Mouse (Mus musculus): ENCODE data around the gene Nlgn3. TPM values are rescaled to one million over a fixed set of nuclear protein-coding genes. Genes with fewer than 3 reads are reported as not detected.

The Nlgn3 gene
- total RNA-seq (2021): under 1 TPM; 0.08 to 0.20 TPM
- long read RNA-seq, experiment 1: 0 reads
- long read RNA-seq, experiment 2: 0 reads

DNA sequence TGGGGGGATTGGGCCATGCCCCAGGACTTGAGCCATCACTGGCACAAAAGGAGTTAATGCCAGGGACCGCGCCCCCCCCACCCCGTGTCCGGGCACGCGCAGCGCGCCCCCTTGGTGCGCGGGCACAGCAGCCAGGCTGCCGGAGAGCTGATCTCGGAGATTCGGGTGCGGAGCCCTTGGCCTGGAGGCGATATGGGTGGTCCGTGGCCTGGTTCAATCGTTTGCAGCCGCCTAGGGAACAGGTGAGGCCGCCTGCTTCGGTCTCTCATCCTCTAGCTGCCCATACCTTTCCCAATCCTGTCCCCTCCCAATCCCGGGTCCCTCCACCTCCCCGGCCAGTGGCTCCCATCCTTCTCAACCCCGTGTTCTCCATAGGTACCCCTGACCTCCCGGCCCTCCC, at the start of gene Nlgn3:
TSS of gene Nlgn3 (plus strand) at position 114 of the 400 bp plus-strand sequence.
- no peak for DNase-seq

DNA sequence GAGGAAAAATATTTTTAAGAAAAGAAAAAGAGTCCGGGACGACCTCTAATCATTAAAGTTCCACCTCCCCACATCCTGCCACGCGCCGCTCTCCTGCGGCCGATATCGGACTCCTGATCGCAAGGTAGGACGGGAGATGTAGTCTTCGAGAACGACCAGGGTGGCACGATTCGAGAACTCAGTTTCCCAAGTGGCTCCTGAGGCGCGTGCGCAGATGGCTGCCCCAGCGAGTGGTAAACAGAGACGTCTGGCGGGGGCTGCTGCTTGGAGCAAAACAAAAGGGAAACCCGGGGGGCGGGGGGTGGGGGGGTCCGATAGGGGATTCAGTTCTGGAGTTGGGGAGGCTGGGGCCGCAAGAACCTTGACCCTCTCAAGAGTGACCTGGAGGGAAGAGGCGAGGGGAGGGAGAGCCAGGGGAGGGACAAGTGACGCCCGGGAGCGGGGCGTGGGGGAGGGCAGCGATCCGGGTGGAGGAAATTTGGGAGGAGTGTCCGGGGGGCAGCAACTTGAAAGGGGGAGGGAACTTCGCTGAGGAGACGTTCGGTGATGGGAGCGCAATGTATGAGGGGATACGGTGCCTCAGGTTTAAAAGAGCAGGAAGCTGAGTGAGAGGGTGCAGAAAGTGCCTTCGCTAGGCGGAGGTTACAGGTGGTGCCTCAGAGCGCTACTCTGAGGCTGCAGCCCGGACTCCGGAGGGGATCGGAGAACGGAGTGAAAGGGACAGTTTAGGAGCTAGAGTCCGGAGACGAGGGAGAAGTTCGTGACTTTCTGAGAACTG, 44.8 kb upstream of the Nlgn3 start, which contains the start of gene Foxo4:
TSS of gene Foxo4 (plus strand) at position 577 of the 778 bp plus-strand sequence.
- peak; percentile 88 for DNase-seq

DNA sequence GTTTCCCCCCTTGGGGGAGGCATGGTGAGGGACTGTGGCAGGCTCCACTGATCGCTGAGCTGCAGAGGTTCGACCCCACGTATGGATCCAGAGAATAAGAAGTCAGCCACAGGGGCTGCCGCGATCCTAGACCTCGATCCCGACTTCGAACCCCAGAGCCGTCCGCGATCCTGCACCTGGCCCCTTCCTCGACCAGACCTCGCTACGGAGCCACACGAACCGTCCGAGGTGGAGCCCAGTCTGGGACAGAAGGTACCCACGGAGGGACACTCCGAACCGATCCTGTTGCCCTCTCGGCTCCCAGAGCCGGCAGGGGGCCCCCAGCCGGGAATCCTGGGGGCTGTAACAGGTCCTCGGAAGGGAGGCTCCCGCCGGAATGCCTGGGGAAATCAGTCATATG, 44.2 kb upstream of the Nlgn3 start:
- no peak for DNase-seq

- no peak for DNase-seq
Measured at GRCm38 (mm10) chrX:101256603-101257002, 42.4 kb upstream of the Nlgn3 start.

DNA sequence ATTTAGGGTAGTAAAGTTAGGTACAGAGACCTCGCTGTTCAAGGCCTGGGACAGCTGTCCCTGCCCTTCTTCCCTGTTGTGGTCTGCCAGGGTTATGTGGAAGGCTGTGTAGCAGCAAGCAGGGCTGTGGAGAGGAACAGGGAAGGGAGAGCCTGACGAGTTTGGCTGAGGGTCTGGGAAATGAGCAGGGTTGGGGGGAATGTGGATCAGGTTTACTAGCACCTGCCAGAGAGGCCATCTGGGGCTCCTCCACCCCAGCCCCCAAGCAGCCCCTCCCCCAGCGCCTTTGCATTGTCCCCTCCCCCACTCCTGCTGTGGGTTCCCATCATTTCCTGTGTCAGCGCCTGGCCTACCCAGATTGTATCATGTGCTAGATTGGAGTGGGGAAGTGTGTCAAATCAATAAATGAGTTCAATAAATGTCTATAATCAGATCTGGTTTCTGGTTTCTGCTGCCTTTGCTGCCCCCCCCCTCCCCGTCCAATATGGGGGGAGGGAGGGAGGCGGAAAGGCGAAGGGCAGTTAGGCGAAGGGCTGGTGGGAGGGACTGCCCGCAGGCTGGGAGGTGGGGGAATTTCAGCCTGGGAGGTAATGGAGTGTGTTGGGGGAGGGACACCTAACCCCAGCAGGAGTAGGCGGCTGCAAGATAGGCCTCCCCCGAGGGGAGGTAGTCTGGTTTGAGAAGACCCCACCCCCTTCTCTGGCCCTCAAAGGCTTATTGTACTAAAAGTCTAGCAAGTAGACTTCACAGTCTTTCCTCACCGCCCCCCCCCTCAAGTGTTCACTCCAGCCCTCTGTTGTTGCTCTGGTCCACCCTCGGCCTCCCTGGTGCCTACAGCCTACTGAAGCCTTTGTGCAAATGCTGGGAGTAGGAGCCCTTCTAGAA, 38.3 kb upstream of the Nlgn3 start:
- DNase-seq: no peak

DNA sequence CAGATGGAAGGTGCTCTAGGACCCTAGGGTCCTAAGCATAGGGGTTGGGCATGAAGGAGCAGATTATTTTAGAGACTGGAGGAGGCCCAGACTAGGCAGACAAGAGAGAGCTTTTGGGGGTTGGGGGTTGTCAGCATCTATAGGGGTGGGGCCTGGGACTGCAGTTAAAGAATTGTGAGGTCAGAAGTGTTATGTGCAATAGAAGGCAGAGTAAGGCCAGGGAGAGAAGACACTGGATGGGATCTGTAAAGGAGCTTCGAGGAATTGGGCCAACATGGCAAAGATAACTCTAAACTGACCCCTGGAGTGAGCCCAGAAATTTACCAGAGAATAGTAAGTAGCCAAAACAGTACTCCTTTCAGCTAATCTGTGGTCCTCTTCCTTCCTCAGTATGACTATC, 35.1 kb upstream of the Nlgn3 start, which contains the start of gene Gm614:
TSS of gene Gm614 (minus strand) at position 101 of the 400 bp plus-strand sequence.
- DNase-seq: no peak

DNA sequence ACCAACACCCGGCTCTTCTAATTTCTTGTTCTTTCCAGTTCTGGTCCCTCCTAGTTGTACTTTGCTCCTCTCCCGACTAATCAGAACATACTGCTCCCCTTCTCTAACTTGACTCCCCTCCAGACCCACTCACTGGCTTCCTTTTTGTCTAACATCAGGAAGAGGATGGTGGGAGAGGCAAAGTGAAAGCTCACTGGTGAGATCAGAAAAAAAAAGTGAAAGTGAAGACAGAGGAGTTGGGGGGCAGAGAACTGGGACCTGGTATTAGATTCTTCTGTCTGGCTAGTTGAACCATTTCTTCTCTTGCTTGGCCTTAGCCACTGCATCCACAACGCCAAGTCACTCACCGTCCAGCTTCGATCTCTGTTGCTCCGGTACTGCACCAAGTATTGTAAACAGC, 32.3 kb upstream of the Nlgn3 start:
- DNase-seq: no peak

DNA sequence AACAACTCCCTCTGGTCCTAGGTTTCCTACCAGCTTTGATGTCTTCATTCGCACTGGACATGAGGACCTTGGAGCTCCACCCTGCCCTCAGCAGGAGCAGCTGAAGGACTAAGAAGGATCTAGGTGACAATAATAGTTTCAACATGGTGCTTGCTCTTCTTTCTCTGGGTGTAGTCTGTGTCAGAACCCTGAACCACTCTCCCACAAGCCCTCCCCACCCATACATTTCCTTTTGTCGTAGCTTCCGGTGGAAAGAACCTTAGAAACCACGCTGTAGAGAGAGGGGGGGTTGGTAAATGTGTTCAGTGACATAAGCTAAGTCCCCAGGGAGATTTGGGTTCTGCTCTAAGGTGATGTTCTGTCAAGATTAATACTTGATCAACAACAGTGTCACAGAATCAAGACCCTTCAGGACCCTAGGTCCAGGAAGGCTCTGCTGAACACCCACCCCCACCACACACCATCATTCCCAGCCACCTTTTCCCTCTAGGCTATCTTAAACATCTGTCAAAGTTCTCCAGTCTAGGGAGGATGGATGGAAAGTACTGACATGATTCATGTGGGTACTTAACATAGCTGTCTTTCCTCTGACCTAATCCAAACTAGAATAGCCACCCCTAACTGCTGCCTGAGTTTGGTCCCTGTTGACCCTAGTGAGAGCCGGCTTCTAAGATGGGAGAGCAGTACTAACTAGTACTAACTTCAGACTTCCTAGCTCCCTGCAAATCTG, 30.8 kb upstream of the Nlgn3 start, which contains the start of gene Il2rg:
TSS of gene Il2rg (minus strand) at position 231 of the 730 bp plus-strand sequence.
- no peak for DNase-seq

DNA sequence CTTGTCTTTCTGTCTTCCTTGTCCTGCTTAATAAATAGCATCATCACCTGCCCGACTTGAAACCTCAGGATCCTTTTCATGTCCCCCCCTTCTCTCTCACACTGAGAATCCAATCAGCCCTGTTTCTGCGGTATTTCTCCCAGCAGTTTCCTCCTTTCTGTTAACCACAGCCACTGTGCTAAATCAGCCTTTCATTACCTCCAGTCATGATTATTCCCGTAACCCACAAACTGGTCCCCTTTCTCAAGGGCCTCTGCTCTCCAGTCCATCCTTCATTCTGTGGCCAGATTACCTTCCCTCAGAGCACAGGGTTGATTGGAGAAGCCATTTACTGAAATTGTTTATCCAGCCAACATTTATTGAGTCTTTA, 30.2 kb upstream of the Nlgn3 start, which contains the start of gene Gm20489:
TSS of gene Gm20489 (minus strand) at position 269 of the 370 bp plus-strand sequence.
- no peak for DNase-seq

DNA sequence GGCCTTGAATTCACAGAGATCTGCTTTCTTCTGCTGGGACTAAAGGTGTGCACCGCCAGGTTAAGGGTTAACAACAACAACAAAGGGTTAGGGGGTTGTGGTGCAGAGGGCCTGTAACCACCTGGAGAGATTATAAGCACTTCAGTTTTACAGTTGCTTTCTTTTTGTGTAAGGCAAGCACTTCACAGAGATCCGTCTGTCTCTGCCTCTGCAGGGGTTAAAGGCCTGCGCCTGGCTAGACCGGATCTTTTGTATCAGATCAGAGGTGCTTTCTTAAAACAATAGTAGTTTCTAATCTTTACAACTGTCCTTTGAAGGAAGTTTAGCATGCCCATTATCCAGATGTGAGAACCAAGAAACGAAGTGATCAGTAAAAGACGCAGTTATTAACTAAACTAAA, 25.6 kb upstream of the Nlgn3 start:
- no peak for DNase-seq

- peak; percentile 94 for DNase-seq
Measured at GRCm38 (mm10) chrX:101273875-101274738, 24.9 kb upstream of the Nlgn3 start, which contains the start of gene Med12. Gene Med12 (plus strand): TSS chrX:101274030.

DNA sequence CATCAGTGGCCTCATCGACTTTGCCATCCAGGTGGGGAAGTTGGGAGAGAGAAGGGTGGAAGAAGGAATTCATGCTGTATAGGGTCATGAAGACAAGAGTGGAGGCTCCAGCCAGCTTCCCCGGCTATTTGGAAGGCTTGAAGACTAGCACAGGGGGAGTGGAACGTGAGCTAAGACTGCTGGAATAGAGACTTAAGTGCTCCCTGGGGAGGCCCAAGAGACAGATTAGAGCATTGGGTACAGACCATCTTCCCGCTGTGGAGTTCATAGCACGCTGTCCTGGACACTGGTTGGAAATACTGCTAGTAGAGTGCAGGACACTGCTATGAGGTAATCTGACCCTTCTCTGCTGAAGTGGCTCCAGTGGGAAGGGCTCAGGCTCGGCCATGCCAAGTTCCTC, 16.2 kb upstream of the Nlgn3 start:
- no peak for DNase-seq

DNA sequence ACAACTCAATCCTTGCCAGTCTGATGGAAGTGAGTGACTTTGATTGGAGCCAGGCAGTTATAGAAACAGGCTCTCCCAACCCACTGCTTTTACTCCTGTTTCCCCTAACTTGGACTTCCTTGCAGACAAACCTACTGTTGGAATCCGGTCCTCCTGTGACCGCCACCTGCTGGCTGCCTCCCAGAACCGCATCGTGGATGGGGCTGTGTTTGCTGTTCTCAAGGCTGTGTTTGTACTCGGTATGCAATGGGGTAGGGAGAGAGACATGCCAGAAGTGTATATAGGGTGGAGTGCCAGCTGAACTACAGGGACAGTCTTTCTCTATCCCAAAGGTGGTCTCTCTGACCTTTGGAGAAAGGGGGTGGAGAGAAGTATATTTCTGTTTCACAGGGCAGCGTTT, 13.4 kb upstream of the Nlgn3 start:
- no peak for DNase-seq

DNA sequence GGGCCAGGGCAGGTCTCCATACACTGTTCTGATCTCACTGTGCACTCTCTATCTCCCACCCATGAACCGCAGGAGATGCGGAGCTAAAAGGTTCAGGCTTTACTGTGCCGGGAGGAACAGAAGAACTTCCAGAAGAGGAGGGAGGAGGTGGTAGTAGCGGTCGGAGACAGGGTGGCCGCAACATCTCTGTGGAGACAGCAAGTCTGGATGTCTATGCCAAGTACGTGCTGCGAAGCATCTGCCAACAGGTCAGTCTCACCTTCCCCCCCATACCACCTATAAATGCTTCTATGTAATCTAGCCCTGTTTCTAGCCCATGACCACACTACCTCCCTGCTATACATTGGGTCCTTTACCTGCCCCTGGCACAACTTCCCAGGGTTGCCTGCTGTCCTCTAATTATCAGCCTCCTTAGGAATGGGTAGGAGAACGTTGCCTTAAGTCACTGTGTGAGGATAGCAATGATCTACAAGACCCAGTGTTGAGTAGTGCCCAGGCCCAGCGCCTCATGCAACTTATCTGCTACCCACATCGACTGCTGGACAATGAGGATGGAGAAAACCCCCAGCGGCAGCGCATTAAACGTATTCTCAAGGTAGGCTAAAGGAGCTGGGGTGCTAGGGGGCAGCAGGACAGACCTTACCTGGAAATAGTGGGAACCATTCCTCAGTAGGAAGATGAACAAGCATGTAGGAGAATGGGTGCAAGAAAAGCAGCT, 12.9 kb upstream of the Nlgn3 start:
- no peak for DNase-seq

GRCm38 (mm10) chrX:101287543-101287942, 11.4 kb upstream of the Nlgn3 start:
- no peak for DNase-seq

- no peak for DNase-seq
Measured at GRCm38 (mm10) chrX:101288432-101288831, 10.5 kb upstream of the Nlgn3 start.

GRCm38 (mm10) chrX:101289037-101289436, 9.9 kb upstream of the Nlgn3 start:
- no peak for DNase-seq

DNA sequence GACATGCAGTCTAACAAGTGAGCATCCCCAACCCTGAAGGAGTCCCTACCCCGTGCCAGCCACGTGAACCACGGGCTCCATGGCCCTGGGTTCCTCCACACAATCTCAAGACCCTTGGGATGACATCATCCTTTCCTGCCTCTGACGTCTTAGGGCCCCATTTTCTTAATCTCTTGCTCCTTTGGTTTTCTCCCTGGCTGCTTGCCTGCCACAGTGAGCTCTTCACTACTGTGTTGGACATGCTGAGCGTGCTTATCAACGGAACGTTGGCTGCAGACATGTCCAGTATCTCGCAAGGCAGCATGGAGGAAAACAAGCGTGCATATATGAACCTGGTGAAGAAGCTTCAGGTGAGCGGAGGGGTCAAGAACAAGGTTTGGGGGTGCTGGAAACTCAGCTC, 8.9 kb upstream of the Nlgn3 start:
- DNase-seq: no peak

DNA sequence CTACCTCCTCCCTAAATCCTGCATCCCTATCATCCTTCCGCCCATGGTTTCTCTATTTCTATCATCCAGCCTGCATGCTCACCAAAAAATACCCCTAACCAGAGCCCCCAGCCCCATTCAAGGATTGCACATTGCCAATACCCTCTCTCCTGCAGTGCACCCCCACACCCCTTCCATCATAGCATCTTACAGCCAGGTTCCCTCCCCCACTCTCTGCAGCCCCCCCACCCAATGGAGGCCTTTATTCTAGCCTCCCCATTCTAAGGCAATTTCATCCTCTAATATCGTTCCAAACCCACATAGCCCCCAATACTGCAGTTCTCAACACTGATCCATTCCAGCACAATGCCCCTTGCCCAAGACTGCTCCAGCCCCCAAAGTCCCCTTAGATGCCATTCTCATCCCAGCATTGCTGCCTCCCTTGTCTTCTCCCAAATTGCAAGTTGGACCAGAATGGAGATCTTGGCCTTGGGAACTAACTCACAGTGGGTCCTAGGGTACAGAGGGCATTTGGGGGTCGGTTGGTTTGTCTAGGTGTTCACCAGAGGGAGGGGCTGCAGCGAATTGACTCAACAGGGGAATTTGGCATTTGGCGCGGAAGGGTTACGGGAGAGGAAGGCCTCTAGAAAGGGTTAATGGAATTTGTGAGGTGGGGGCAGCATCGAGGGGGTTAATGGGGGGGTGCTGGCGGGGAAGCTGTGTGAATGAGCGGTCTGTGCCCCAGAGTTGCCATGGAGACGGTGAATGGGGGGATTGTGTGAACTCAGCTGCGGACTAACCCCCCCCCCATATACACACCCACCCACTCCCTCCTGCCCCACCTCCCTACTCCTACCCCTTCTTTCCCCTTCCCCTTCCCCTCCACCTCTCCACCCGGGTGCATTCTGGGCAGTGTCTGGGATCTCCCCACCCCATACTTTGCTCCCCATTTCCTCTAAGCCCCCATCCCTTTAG, 782 bp downstream of the Nlgn3 start:
- DNase-seq: no peak

All from gastrocnemius, postnatal 25 days (tissue).